Mouse (Mus musculus) lung, postnatal 36 days (tissue): Measurements from ENCODE around the gene Adk.
"Not testable (repeated sequence)": the region's sequence is repeated elsewhere in the genome, so short reads cannot be mapped to it uniquely, and the experiment has no call there.

Experiments used
- DNase-seq: peaks from one replicate; pipeline ENCODE4 v3.0.0; 2022; ENCODE audit warnings: mixed read lengths

Gene Adk

GRCm38 (mm10) chr14:21441772-21442533, 389.6 kb downstream of the Adk start:
- peak; percentile 8 for DNase-seq

GRCm38 (mm10) chr14:21452581-21452980, 400.2 kb downstream of the Adk start:
- DNase-seq = no peak

DNA sequence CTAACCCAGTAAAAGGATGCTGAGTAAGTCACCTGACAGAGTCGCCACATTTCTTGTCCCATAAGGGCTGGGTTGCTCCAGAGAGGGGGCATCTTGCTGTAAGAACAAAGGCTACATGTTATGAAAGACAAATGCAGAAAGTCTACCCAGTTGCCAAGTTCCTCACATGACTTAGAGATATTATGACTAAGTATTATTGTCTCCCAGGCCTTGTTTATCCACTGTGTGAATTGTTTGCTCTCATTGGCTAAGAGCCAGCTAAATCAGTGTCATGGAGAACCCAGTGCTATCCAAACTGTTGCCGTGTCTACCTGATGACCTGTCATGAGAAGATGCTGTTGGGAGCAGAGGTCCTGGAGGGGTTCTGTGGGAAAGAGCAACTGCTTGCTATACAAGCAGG, 401.5 kb downstream of the Adk start:
- no peak for DNase-seq

GRCm38 (mm10) chr14:21455654-21456350, 403.4 kb downstream of the Adk start:
- no peak for DNase-seq

- no peak for DNase-seq
Observed at GRCm38 (mm10) chr14:21456526-21456925, 404.2 kb downstream of the Adk start.

DNA sequence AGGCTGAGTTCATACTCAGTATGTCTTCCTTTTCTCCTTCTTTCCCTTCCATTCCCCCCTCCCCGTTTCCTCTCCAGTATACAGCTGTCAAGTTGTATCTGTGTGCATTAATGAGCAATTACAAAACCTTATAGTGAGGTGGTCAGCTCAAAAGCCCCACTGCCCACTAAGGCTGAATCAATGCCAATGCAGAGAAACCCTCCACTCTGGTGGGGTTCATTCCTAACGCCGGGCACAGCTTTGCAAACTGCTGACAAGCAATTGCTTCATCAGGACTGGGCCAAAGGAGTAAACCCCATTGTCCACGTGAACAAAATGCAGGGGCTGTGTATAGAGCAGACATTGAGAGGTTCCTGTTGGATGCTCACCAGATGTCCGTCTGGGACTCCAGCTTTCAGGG, 405.5 kb downstream of the Adk start:
- no peak for DNase-seq

DNA sequence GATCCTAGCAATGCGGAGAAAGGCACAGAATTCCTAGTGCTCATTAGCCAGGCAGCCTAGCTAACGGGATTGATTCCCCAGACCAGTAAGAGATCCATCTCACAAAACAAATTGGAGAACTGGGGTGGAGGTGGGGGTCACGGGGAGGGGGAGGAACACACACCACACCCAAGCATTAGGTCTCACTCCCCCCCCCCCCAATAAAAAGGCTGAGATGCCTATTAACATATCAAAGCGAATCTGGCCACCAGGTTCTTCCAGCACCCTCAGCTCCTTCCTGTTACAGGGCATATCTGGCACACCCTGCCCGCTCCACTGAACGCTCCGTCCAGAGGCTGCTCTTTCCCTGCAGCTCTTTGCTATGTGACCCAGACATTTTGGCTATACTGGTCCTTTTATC, 406.3 kb downstream of the Adk start:
- no peak for DNase-seq

DNA sequence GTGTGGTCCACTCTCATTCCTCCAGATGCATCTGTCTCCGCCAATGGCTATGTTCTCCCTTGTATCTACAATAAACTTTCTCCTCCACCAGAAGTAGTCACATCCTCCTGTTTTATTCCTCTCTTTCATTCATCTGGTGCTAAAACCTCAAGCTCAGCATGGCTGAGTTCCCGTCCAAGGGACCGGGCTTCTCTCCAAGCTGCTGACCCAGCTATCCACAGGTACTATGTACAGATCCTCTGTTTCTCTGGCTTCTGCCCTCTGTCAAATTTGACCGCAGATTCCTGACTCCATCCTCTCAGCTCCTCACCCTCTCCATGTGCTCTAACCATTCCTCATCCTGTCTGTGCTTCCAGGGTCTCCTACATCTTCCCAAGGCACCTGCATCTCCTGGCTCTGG, 406.8 kb downstream of the Adk start:
- DNase-seq = no peak

- DNase-seq = no peak
Observed at GRCm38 (mm10) chr14:21462398-21462797, 410.0 kb downstream of the Adk start.

GRCm38 (mm10) chr14:21463117-21463712, 410.8 kb downstream of the Adk start:
- no peak for DNase-seq

DNA sequence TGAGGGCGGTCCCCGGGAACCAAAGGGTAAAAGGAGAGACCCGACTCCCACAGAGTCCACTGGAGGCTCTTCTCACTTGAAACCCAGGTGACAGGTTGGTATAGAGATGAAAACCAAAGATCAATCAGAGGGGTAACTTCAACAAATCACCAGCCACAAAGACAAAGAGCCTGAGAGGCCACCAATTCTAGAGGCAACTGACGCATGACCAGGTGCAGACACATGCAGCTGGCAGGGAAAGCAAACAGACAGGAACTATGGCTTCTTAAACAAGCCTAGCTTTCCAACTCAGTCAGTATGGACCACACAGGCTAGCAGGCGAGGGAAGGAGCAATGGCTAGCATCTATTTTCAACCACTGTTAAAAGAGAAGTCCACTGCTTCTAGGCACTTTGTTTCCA, 418.0 kb downstream of the Adk start:
- no peak for DNase-seq

DNA sequence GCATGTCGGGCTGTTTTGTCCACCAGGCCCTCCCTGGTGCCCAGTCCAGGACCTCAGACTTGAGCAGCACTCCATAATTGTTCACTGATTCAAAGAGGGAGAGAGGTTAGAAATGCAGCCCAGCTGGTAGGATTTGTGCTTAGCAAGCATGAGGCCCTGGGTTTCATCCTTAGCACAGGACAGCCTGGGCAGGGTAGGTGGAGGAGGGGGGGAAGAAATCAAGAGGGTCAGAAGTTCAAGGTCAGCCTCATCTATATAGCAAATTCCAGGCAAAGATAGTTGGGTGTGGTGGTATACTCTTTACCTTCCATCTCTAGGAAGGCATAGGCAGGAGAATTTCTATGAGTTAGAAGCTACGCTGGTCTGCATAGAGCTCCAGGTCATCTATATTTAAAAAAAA, 419.6 kb downstream of the Adk start:
- DNase-seq = no peak

DNA sequence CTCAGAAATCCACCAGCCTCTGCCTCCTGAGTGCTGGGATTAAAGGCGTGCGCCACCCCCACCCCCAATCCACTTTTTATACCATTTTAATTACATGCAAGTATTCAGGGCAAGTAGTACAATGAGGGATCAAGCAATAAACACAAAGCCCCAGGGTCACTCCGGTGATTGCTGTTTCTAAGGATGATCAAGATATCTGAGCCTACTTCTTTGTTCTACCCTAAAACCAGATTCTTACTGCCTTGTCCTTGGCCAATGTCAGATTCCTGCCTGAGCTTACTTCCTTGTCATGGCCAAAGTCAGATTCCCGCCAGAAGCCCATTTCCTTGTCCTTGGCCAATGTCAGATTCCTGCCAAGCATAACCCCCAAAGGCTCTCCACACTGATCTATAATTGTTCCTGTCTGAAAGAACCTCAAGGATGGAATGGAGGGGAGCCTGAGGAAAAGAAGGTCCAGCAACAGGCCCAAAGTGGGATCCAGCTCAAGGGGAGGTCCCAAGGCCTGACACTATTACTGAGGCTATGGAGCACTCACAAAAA, 422.3 kb downstream of the Adk start:
- DNase-seq = not testable (repeated sequence)

GRCm38 (mm10) chr14:21477181-21477580, 424.8 kb downstream of the Adk start:
- DNase-seq = no peak

- DNase-seq = no peak
Observed at GRCm38 (mm10) chr14:21479566-21479965, 427.2 kb downstream of the Adk start.

- DNase-seq = no peak
Observed at GRCm38 (mm10) chr14:21480191-21480590, 427.8 kb downstream of the Adk start.

DNA sequence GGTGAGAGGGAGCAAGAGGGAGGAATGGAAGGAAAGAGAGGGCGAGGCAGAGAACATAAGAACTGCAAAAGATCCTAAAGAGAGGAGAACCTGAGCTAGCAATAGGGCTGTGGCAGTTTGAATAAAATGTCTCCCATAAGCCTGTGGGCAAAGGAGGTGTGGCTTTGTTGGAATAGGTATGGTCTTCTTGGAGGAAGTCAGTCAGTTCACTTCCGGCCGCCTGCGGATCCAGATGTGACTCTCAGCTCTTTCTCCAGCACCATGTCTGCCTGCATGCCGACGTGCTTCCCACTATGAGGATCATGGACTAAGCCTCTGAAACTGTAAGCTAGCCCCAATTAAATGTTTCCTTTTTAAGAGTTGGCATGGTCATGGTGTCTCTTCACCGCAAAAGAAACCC, 428.9 kb downstream of the Adk start, which contains the start of gene Kat6b:
TSS of gene Kat6b (plus strand) at position 204 of the 400 bp plus-strand sequence.
- no peak for DNase-seq

GRCm38 (mm10) chr14:21484199-21484598, 431.8 kb downstream of the Adk start:
- no peak for DNase-seq

GRCm38 (mm10) chr14:21484693-21485092, 432.3 kb downstream of the Adk start:
- no peak for DNase-seq

- DNase-seq = no peak
Observed at GRCm38 (mm10) chr14:21485961-21486520, 433.7 kb downstream of the Adk start.

DNA sequence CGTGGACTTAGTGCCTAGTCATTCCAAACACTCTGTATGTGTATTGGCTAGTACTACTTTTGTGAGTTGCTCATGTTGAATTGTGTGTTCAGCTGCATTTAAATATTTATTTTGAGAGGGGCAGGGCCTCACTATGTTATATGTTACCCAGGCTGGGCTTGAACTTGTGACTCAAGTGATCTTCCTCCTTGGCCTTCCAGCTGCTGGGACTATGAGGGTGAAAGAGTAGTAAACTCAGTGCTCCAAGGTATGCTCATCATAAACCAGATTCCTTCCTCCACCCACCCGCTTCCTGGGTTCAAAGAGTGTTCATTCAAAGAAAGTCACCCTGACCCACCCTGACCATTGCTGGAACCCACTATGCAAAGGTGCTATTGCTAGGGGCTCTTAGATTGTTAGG, 434.8 kb downstream of the Adk start:
- DNase-seq = not testable (repeated sequence)

GRCm38 (mm10) chr14:21488426-21489115, 436.2 kb downstream of the Adk start:
- not testable (repeated sequence) for DNase-seq

DNA sequence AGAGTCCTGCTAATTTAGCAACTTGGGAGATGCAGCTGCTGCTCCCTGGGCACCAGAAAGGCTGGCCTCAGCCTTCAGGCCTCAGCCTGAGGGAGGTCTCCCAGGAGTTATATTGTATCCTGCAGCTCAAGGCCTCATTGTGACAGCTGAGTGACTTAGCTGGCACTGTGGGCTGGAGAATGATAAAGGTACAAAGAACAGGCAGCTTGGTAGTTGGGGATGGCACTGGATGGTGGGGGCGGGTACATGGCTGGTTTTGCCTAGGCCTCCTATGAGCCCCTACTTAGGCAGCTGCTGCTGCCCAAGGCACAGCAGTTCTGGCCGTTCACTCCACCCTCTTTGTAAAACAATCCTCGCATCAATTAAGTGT, 436.7 kb downstream of the Adk start:
- DNase-seq = no peak
